Mouse (Mus musculus) kidney, embryonic 14.5 days (tissue): ENCODE measurements around the gene Pitpnc1. TPM values are rescaled to one million over a fixed set of nuclear protein-coding genes. Genes with fewer than 3 reads are reported as not detected.

Source experiments
- ATAC-seq: fragments of 200-750 bp; cut with Nextera tagmentation; 2 replicates; pipeline ENCODE4 v1.8.0; 2017; ENCODE audit warnings: moderate number of reproducible peaks, mild to moderate bottlenecking, moderate TSS enrichment, moderate library complexity; ENCODE audit not compliant: low FRiP score, low TSS enrichment
- H3K27ac ChIP-seq: fragments of 300-500 bp; sonication (generic); 2 replicates; pipeline ENCODE4 v1.5.1; 2014; ENCODE audit warnings: low read depth, mild to moderate bottlenecking, low read length, moderate library complexity, mixed read lengths
- H3K27me3 ChIP-seq: fragments of 300-500 bp; sonication (generic); 2 replicates; pipeline ENCODE4 v1.6.1; 2014; ENCODE audit warnings: mild to moderate bottlenecking, low read length; ENCODE audit not compliant: control insufficient read depth, insufficient read depth
- H3K36me3 ChIP-seq: fragments of 300-500 bp; sonication (generic); 2 replicates; pipeline ENCODE4 v1.6.1; 2014; ENCODE audit warnings: low read length, mixed read lengths; ENCODE audit not compliant: control insufficient read depth, insufficient read depth
- H3K4me1 ChIP-seq: fragments of 300-500 bp; sonication (generic); 2 replicates; pipeline ENCODE4 v1.6.1; 2014; ENCODE audit warnings: low read length, mixed read lengths; ENCODE audit not compliant: control insufficient read depth, insufficient read depth
- H3K4me2 ChIP-seq: fragments of 300-500 bp; sonication (generic); replicated peaks from 2 replicates; pipeline ENCODE4 v1.6.1; 2014; ENCODE audit warnings: low read depth, mild to moderate bottlenecking, low read length
- H3K4me3 ChIP-seq: fragments of 300-500 bp; sonication (generic); 2 replicates; pipeline ENCODE4 v1.5.1; 2014; ENCODE audit warnings: mild to moderate bottlenecking, low read length
- H3K9ac ChIP-seq: fragments of 300-500 bp; sonication (generic); 2 replicates; pipeline ENCODE4 v1.6.1; 2014; ENCODE audit warnings: low read depth, mild to moderate bottlenecking, low read length, moderate library complexity
- H3K9me3 ChIP-seq: fragments of 300-500 bp; sonication (generic); 2 replicates; pipeline ENCODE4 v1.6.1; 2016; ENCODE audit warnings: low read length; ENCODE audit not compliant: control insufficient read depth
- WGBS: fragments of 180-500 bp; shearing (Covaris S2); extraction: QIAGEN DNeasy Blood & Tissue Kit; methylation state at CpG from one replicate; pipeline ENCODE4 v1.1.7; 2014; 5-methylcytosine and 5-hydroxymethylcytosine counted together
- polyA plus RNA-seq: library from polyadenylated mRNA; unstranded; fragments of >200 nt; fragmentation: Nextera tagmentation; extraction: Ambion mirVana; gene quantifications from 2 replicates; pipeline ENCODE4 v1.2.1, GENCODE M21; 2014

Pitpnc1 gene
- polyA plus RNA-seq, 1 experiment from 2014 or later = 19.4 TPM

GRCm38 (mm10) chr11:107469523-107470371, 752 bp downstream of the Pitpnc1 start:
- H3K4me1 ChIP-seq = peaks cover 14% of the 10 kb centered on the region
- ATAC-seq = peak; percentile 41
- no peaks in the 10 kb centered on the region for H3K9me3 ChIP-seq
- H3K4me2 ChIP-seq = peak overlapping the region; percentile 89
- under 1% methylated on average over 59 of the region's 59 CpGs for WGBS
- H3K27me3 ChIP-seq = no peaks in the 10 kb centered on the region
- H3K36me3 ChIP-seq = no peaks in the 10 kb centered on the region
- peak overlapping the region; percentile 84 for H3K9ac ChIP-seq
- peak overlapping the region; percentile 86 for H3K4me3 ChIP-seq
- peak overlapping the region; percentile 91 for H3K27ac ChIP-seq

DNA sequence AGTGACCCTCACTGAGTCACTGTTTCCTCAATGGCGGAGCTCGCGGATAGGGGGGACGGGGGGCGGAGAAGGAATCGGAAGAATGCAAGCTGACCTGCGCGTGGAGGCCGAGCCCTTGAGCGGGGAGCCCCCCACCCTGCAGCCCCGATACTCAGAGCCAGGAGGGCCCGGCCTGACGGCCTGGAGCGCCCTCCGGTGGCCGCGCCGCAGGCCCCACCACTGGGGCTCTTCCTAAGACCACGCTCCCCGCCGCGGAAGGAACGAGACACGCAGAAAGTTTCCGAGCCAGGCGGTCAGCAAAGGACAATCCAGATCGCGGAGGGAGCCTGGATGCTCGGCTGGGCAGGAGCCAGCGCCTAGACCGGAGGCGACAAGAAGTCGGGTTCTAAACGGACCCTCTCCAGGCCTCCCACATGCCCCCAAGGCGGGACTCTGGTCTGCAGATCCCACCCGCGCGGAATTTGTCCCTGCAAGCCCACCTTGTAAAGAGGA, 1.4 kb downstream of the Pitpnc1 start:
- Histone ChIP-seq H3K4me2 (peak overlapping the region; percentile 89), H3K9me3 (no peaks in the 10 kb centered on the region), H3K4me3 (peak overlapping the region; percentile 86), H3K9ac (peak overlapping the region; percentile 84), H3K4me1 (peaks cover 14% of the 10 kb centered on the region), H3K27ac (peak overlapping the region; percentile 91), H3K36me3 (no peaks in the 10 kb centered on the region), H3K27me3 (no peaks in the 10 kb centered on the region)
- WGBS = under 1% methylated on average over 34 of the region's 38 CpGs
- peak; percentile 87 for ATAC-seq

GRCm38 (mm10) chr11:107468252-107469030, 2.1 kb downstream of the Pitpnc1 start:
- H3K4me2 ChIP-seq = peak overlapping the region; percentile 89
- 19% methylated on average over 16 of the region's 16 CpGs for WGBS
- H3K27ac ChIP-seq = peak overlapping the region; percentile 91

DNA sequence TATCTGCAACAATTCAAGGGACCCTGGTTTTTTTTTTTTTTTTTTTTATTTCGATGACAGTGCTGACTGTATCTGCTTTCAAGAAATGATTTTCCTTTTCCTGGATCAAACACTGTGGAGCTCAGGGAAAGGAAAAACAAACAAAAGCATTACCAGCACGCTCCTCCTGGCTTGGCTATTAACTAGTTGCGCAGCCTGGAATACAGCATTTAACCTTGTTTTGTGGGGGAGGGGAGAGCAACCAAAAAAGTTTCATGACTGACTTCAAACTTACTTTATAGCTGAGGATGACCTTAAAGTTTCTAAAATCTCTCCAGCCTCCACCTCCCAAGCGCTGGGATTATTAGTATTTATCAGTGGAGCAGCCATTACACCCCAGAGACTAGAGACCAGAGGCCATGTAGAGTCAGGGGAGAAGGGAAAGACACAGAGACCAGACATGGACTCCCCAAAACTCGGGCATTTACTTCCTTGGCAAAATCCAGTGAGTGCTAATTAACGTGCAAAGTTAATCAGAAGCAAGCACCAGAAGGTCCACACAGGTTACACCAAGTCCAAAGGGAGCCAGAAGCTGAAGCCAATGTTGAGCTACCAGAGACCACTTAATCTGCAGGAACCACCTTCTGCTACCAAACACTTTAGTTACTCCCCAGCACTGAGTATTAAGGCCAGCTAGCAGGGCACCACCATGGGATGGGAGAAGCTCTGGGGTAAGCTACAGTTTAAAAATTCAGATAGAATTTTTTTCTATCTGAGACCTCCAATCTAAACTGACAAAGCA, 3.7 kb downstream of the Pitpnc1 start:
- 63% methylated on average over 6 of the region's 6 CpGs for WGBS
- Histone ChIP-seq H3K4me3 (no peak overlapping the region), H3K27ac (peak overlapping the region; percentile 6; the same call in 1 of the 2 replicates), H3K4me1 (peaks cover 14% of the 10 kb centered on the region), H3K4me2 (no peak overlapping the region), H3K36me3 (no peaks in the 10 kb centered on the region), H3K27me3 (no peaks in the 10 kb centered on the region), H3K9ac (no peak overlapping the region), H3K9me3 (no peaks in the 10 kb centered on the region)
- ATAC-seq = no peak

More at GRCm38 (mm10) chr11:107468252-107469030, 2.1 kb downstream of the Pitpnc1 start:
- H3K4me1 ChIP-seq = peaks cover 14% of the 10 kb centered on the region
- no peaks in the 10 kb centered on the region for H3K36me3 ChIP-seq
- no peaks in the 10 kb centered on the region for H3K27me3 ChIP-seq
- peak overlapping the region; percentile 86 for H3K4me3 ChIP-seq
- H3K9me3 ChIP-seq = no peaks in the 10 kb centered on the region
- no peak; the same call in 1 of the 2 replicates for ATAC-seq
- H3K9ac ChIP-seq = peak overlapping the region; percentile 84

- ATAC-seq = no peak
- Histone ChIP-seq H3K27ac (no peak overlapping the region), H3K27me3 (no peaks in the 10 kb centered on the region), H3K36me3 (no peaks in the 10 kb centered on the region), H3K9me3 (no peaks in the 10 kb centered on the region), H3K4me2 (no peak overlapping the region), H3K4me1 (peaks cover 7% of the 10 kb centered on the region), H3K9ac (no peak overlapping the region), H3K4me3 (no peak overlapping the region)
- WGBS = 60% methylated on average over 1 of the region's 1 CpGs
Observed at GRCm38 (mm10) chr11:107465969-107466368, 4.5 kb downstream of the Pitpnc1 start.

DNA sequence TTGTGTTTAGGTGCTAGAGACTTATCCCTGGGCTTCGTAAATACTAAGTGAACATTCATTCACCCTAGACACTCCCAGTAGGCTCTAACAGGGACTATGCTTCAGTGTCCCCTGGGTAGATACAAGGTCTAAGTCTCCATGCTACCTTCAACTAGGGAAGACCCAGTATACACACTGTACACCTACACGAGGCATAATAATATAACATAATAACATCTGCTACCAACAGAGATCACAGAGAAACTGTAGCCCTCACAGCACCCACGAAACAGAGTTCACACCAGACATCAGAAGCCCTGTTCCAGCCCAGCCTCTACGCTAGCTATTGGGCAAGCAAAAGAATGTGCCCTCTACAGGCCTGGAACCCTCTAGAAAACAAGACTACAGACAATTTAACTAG, 5.5 kb downstream of the Pitpnc1 start:
- Histone ChIP-seq H3K27me3 (no peaks in the 10 kb centered on the region), H3K36me3 (no peaks in the 10 kb centered on the region), H3K9ac (no peak overlapping the region), H3K4me1 (peaks cover 7% of the 10 kb centered on the region), H3K9me3 (no peaks in the 10 kb centered on the region), H3K27ac (no peak overlapping the region), H3K4me2 (no peak overlapping the region), H3K4me3 (no peak overlapping the region)
- ATAC-seq = no peak
- WGBS = 91% methylated on average over 4 of the region's 4 CpGs

DNA sequence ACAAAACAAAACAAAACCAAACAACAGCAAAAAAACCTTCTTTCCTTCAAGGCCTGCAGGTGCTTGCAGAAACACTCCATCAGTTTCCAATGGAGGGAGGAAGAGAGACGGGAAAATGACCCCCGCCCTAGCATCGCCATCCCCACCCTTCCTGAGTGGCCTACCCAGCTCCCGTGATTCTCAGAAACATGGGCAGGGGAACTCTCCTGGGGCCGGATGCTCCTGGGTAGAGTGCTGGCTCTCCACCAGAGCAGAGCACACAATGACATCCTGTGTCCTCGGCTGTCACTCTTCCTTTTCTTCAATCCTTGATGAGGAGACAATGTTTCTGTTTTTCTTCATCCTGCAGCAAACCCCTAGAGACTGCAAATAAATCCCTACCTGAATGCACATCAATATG, 6.4 kb downstream of the Pitpnc1 start:
- H3K36me3 ChIP-seq = no peaks in the 10 kb centered on the region
- no peak overlapping the region for H3K4me3 ChIP-seq
- no peaks in the 10 kb centered on the region for H3K9me3 ChIP-seq
- no peak overlapping the region for H3K9ac ChIP-seq
- H3K27ac ChIP-seq = no peak overlapping the region
- no peak overlapping the region for H3K4me2 ChIP-seq
- ATAC-seq = no peak
- peaks cover 7% of the 10 kb centered on the region for H3K4me1 ChIP-seq
- no peaks in the 10 kb centered on the region for H3K27me3 ChIP-seq
- WGBS = 70% methylated on average over 6 of the region's 6 CpGs

DNA sequence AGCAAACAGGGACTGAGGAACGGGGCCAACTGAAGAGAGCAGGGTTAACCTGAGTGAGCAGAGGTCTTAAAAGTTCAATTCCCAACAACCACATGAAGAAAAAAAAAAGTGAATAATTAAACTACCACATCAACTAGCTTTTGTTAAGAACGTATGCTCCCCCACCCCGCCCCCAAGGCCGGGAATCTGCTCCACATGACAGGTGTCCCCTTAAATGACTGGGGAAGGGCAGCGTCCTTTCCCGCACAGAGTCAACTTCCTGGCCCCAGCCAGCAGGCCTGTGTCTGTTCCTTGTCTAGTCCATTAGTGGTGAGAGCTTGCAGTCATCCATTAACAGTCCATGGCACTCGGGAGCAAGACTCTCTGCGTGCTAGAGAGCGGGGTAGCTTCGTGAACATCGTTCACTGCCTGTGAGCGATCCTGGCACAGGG, 7.2 kb downstream of the Pitpnc1 start:
- no peaks in the 10 kb centered on the region for H3K9me3 ChIP-seq
- H3K36me3 ChIP-seq = no peaks in the 10 kb centered on the region
- H3K27me3 ChIP-seq = no peaks in the 10 kb centered on the region
- no peak overlapping the region for H3K4me2 ChIP-seq
- H3K27ac ChIP-seq = no peak overlapping the region
- H3K4me3 ChIP-seq = no peak overlapping the region
- peaks cover 3% of the 10 kb centered on the region for H3K4me1 ChIP-seq
- no peak overlapping the region for H3K9ac ChIP-seq
- no peak for ATAC-seq
- WGBS = 79% methylated on average over 12 of the region's 12 CpGs
